Mouse (Mus musculus): ENCODE measurements around the gene Rnf19b.

DNA sequence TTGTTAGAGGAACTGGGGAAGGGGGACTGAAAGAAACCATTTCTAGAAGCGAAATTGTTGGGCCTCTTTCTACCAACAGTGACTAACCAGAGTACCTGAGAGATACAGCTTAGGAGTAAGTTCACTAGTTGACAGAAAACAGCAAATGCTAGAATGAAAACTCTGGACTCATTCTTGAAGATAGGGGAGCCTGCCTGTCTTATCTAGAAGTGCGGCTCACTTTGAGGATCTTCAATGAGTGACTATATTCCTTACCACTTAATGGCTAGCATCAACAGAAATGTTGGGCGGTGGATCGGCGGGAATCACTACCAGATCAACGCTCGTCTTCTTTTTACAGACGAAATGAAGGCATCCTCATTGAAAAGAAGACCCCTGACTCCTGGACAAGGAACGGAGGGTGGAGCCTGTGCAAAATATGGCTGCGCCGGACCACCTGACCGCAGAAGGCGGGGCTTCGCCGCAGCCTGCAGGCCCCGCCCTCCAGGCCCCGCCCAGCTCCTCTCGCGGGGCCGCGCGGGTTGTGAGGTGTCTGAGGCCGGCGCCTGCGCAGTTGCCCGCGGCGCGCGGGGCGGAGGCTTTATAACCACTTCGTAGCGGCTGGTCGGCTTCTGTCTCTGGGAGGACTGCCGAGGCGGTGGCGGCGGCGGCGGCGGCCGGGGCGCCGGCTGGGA is 401 bp upstream of the Rnf19b start:
- TF ChIP-seq CTCF (IDR thresholded peaks at IDR 0.05; ENCODE audit: low read depth, low read length) = no peak
- no peak for TF ChIP-seq POLR2AphosphoS5 (IDR thresholded peaks at IDR 0.05; ENCODE audit: insufficient replicate concordance, low read depth, low read length)
- no peak for TF ChIP-seq GATA2 (IDR thresholded peaks at IDR 0.05; ENCODE audit: borderline replicate concordance, low read depth, low read length)
- no peak for TF ChIP-seq TAL1 (conservative IDR thresholded peaks at IDR 0.05; ENCODE audit: low read depth, low read length)
